Mouse (Mus musculus) intestine, embryonic 16.5 days (tissue): ENCODE data around the gene Ston2. TPM values are rescaled to one million over a fixed set of nuclear protein-coding genes. Genes with fewer than 3 reads are reported as not detected.
A peak's percentile ranks its signal among the peaks of the same experiment; 100 is the strongest.

Experiments used
- ATAC-seq: fragments of 200-750 bp; cut with Nextera tagmentation; 2 replicates; pipeline ENCODE4 v1.8.0; 2017; ENCODE audit warnings: moderate TSS enrichment, moderate library complexity
- H3K27ac ChIP-seq: fragments of 300-500 bp; sonication (generic); 2 replicates; pipeline ENCODE4 v1.5.1; 2014; ENCODE audit warnings: mild to moderate bottlenecking, low read length
- H3K27me3 ChIP-seq: fragments of 300-500 bp; sonication (generic); replicated peaks from 2 replicates; pipeline ENCODE4 v1.6.1; 2014; ENCODE audit warnings: low read length, control low read depth, mixed read lengths; ENCODE audit not compliant: control insufficient read depth, insufficient read depth
- H3K36me3 ChIP-seq: fragments of 300-500 bp; sonication (generic); 2 replicates; pipeline ENCODE4 v1.6.1; 2014; ENCODE audit warnings: low read length, control low read depth; ENCODE audit not compliant: control insufficient read depth, insufficient read depth
- H3K4me1 ChIP-seq: fragments of 300-500 bp; sonication (generic); 2 replicates; pipeline ENCODE4 v1.6.1; 2014; ENCODE audit warnings: low read length, control low read depth, mixed read lengths; ENCODE audit not compliant: control insufficient read depth, insufficient read depth
- H3K4me2 ChIP-seq: fragments of 300-500 bp; sonication (generic); 2 replicates; pipeline ENCODE4 v1.6.1; 2014; ENCODE audit warnings: low read depth, low read length, control low read depth
- H3K4me3 ChIP-seq: fragments of 300-500 bp; sonication (generic); 2 replicates; pipeline ENCODE4 v1.5.1; 2014; ENCODE audit warnings: mild to moderate bottlenecking, low read length
- H3K9ac ChIP-seq: fragments of 300-500 bp; sonication (generic); 2 replicates; pipeline ENCODE4 v1.6.1; 2014; ENCODE audit warnings: low read depth, low read length
- H3K9me3 ChIP-seq: fragments of 300-500 bp; sonication (generic); 2 replicates; pipeline ENCODE4 v1.6.1; 2016; ENCODE audit warnings: low read length, control low read depth; ENCODE audit not compliant: control insufficient read depth
- WGBS: fragments of 180-500 bp; shearing (Covaris S2); extraction: QIAGEN DNeasy Blood & Tissue Kit; methylation state at CpG from one replicate; pipeline ENCODE4 v1.1.7; 2014; 5-methylcytosine and 5-hydroxymethylcytosine counted together
- polyA plus RNA-seq: library from polyadenylated mRNA; unstranded; fragments of >200 nt; fragmentation: Nextera tagmentation; extraction: Ambion mirVana; gene quantifications from 2 replicates; pipeline ENCODE4 v1.2.1, GENCODE M21; 2015

Gene Ston2
- 4.9 and 5.2 TPM in 2 replicates for polyA plus RNA-seq

DNA sequence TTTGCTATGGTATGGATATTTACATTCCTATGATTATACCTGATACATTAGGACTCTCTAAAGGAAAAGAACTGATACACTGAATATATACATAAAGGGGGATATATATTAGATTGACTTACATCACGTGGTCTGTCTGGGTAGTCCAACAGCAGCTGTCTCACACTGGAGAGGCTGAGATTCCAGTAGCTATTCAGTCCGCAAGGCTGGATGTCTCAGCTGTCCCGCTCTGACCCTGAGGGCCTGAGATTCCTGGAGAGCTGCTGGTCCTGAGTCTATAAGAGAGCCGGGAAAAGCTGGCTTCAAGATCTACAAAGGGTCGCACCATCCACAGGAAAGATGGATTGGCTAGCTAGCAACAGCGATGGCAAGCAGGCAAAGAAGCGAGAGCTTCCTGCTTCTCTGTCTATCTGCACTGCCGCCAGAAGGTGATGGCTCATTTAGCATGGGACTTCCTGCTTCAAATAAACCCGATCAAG lies at the start of gene Ston2:
Gene Ston2, minus strand, starts transcription at position 429 of the 479 bp plus-strand sequence.
- no peak within 1 kb of the TSS for H3K27ac ChIP-seq
- H3K9me3 ChIP-seq, result no peaks in the 10 kb centered on the region
- ATAC-seq, result no peak
- WGBS, result 64% methylated on average over 9 of the region's 9 CpGs
- no peaks in the 10 kb centered on the region for H3K36me3 ChIP-seq
- no peak within 1 kb of the TSS for H3K9ac ChIP-seq
- H3K4me3 ChIP-seq, result no peak within 1 kb of the TSS
- peaks cover 7% of the 10 kb centered on the region; the same call in 1 of the 2 replicates for H3K4me1 ChIP-seq
- H3K4me2 ChIP-seq, result no peak within 1 kb of the TSS
- no peaks in the 10 kb centered on the region for H3K27me3 ChIP-seq

DNA sequence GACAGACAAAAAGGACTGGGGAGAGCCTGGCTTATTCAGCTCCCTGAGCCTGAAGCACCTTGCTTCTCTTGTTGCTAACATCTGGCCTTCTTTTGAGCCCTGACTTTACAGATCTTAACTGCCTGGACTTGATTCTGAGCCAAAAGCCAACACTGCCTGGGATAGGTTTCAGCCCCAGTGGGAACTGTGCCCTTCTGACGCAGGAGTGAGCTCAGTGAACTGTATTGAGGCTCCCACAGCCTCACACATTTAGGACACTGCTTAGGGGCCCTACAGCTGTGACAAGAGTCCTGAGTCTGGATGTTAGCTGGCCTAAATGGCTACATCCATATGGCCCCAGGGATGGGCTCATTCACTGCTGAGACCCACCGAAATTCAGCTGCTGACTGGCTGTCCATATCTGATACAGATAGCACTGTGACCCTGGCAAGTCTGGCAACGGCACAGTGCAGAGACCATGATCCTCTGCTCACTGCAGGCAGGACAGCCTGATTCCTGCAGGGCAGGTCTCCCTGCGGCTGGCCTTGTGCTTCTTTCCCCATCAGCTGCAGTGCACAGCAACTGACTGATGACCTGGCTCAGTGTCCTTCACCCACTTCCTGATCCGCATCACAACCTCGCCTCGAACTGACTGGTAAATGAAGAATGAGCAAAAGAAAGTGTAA lies 49.3 kb upstream of the Ston2 start:
- peak; percentile 29 for ATAC-seq

DNA sequence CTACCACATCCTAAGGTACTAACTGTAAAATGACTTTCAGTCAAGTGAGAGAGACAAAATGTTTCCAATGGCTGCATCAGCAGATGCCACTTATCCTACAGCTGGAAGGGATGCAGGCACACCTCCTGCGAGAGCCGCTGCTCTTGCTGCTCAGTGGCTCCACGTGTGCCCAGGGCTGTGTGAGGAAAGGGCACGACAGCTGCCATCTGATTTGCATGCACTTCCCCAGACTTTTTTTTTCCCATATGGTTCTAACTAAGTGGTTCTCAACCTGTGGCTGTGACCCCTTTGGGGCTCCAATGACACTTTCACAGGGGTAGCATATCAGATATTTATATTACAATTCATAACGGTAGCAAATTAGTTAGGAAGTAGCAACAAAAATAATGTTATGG lies 45.7 kb upstream of the Ston2 start:
- Histone ChIP-seq H3K36me3 (peaks cover 17% of the 10 kb centered on the region), H3K4me1 (peaks cover 8% of the 10 kb centered on the region), H3K27ac (peak overlapping the region; percentile 77), H3K9me3 (no peaks in the 10 kb centered on the region), H3K4me3 (no peak overlapping the region), H3K9ac (no peak overlapping the region), H3K27me3 (no peaks in the 10 kb centered on the region), H3K4me2 (no peak overlapping the region)
- ATAC-seq, result no peak
- 78% methylated on average over 5 of the region's 5 CpGs for WGBS

More for the DNA sequence above, 49.3 kb upstream of the Ston2 start:
- Histone ChIP-seq H3K9ac (no peak overlapping the region), H3K9me3 (no peaks in the 10 kb centered on the region), H3K27ac (peak overlapping the region; percentile 19; the same call in 1 of the 2 replicates), H3K4me1 (peaks cover 8% of the 10 kb centered on the region), H3K4me3 (no peak overlapping the region), H3K4me2 (no peak overlapping the region), H3K27me3 (no peaks in the 10 kb centered on the region), H3K36me3 (peaks cover 15% of the 10 kb centered on the region)
- WGBS, result 78% methylated on average over 7 of the region's 7 CpGs

DNA sequence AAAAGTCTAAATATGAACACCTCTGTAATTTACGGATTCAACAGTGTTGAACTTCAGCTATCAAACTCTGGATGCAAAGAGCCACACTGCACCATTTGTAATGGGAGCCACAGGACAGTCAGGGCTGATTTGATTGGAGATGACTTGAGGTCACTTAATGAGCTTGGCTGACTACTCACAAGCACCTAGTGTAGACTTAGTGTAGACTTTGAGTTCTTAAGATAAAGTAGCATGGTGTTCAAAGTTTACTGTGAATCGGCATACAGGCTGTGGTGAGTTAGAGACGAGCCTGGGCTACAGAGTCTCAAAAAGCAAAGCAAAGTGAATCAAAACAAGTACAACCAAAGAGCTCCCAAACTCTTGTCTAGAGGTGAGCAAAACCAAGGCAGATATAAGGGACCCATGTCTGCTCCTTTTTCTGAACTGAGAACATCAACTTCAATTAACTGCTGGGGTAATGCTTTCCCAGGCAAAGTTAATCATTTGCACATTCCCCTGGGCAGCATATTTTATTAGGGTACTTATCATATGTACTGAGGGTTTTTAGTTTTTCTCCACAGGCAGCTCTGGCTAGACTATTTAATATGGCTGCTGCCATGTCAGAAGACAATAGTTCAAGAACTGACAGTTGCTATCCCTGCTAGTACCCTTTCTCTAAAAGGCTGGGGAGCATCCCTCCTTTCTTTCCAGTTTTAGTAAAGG lies 45.2 kb upstream of the Ston2 start:
- Histone ChIP-seq H3K36me3 (peaks cover 14% of the 10 kb centered on the region), H3K4me3 (no peak overlapping the region), H3K4me2 (0 out of 2 replicates have a peak overlapping the region, but pooled peaks have one; percentile 16), H3K27me3 (no peaks in the 10 kb centered on the region), H3K9ac (no peak overlapping the region), H3K4me1 (peaks cover 8% of the 10 kb centered on the region), H3K27ac (peak overlapping the region; percentile 77), H3K9me3 (no peaks in the 10 kb centered on the region)
- 75% methylated on average over 3 of the region's 3 CpGs for WGBS
- peak; percentile 90 for ATAC-seq

DNA sequence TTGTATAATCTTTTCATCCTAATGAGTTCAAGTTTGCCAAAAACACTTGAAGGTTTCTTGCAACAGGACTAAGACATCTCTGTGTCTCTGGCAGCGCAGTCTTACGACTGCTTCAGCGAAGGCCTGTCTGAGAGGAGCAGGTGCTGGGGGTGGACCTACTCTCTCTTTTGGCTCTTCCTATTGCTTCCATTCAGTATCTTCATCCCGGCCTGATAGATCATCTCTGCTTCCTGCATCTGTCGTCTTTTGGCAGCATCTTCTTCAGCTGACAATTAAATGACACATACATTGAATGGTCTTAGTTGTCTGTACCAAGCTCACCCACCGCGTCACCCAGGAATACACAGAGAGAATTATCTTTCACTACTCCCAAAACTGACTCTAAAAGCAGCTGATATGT lies 43.2 kb upstream of the Ston2 start:
- no peak overlapping the region for H3K4me2 ChIP-seq
- no peak overlapping the region for H3K9ac ChIP-seq
- ATAC-seq, result no peak
- H3K9me3 ChIP-seq, result no peaks in the 10 kb centered on the region
- 89% methylated on average over 7 of the region's 7 CpGs for WGBS
- no peak overlapping the region for H3K27ac ChIP-seq
- peaks cover 3% of the 10 kb centered on the region for H3K4me1 ChIP-seq
- H3K36me3 ChIP-seq, result peaks cover 7% of the 10 kb centered on the region; the same call in 1 of the 2 replicates
- no peak overlapping the region for H3K4me3 ChIP-seq
- no peaks in the 10 kb centered on the region for H3K27me3 ChIP-seq

DNA sequence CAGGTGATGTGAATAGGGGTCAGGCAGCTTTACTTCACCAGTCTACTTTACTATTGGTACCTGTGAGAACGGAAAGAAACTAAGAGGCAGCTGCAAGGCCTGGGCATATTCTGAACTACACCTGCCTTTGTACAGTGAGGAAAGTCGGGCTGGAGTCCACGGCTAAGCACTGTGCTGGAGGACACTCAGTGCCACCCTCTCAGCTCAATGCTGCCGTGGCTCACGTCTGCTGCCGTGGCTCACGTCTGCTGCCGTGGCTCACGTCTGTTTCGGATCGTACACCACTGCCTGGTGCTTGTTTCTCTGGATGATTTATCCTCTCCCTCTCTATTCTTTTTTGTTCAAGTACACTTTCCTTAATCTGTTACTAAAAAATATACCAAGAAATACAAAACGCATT lies 32.3 kb upstream of the Ston2 start:
- no peaks in the 10 kb centered on the region for H3K9me3 ChIP-seq
- H3K36me3 ChIP-seq, result peaks cover 20% of the 10 kb centered on the region
- no peaks in the 10 kb centered on the region for H3K4me1 ChIP-seq
- no peaks in the 10 kb centered on the region for H3K27me3 ChIP-seq
- WGBS, result 92% methylated on average over 12 of the region's 12 CpGs
- no peak overlapping the region for H3K27ac ChIP-seq
- ATAC-seq, result no peak
- no peak overlapping the region for H3K4me3 ChIP-seq
- no peak overlapping the region for H3K4me2 ChIP-seq
- H3K9ac ChIP-seq, result no peak overlapping the region

DNA sequence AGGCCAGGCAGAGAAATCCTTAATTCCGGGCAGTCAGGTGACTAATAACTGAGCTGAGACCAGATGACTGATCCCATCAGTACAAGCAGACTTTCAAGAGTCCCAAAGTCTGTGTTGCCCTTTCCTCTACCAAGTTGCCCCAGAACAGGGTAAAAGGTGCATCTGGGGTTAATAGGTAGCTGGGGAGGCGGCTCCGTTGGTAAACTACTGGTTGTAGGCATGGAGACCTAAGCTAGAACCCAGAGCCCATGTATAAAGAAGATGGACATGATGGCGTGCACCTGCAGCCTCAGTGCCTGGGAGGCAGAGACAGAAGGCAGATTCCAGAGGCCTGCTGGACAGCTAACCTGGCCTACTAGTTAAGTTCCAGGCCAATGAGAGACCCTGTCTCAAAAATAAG lies 30.5 kb upstream of the Ston2 start:
- Histone ChIP-seq H3K4me2 (no peak overlapping the region), H3K36me3 (peaks cover 21% of the 10 kb centered on the region), H3K27ac (no peak overlapping the region), H3K4me3 (no peak overlapping the region), H3K4me1 (no peaks in the 10 kb centered on the region), H3K27me3 (no peaks in the 10 kb centered on the region), H3K9me3 (no peaks in the 10 kb centered on the region), H3K9ac (no peak overlapping the region)
- no peak for ATAC-seq
- WGBS, result 92% methylated on average over 4 of the region's 4 CpGs

DNA sequence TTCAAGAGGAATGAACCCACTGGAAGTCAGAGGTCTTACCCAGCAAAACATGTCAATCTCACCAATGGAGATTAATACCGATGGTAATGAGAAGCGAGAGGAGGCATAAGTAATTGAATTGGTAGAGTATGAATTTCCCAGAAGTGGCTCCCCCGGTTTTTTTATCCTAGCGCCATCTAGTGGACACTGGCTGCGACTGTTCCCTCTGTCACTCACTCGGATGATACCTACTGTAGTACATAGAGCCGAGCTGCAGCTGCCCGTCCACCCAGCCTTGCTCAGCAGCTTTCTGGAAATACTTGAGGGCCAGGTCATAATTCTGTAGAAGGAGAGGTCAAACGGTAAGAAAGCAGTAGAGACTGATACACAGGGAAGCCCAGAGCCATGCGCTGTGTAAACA lies 27.8 kb upstream of the Ston2 start:
- no peaks in the 10 kb centered on the region for H3K4me1 ChIP-seq
- H3K27me3 ChIP-seq, result no peaks in the 10 kb centered on the region
- no peak overlapping the region for H3K9ac ChIP-seq
- H3K9me3 ChIP-seq, result no peaks in the 10 kb centered on the region
- peak; percentile 81 for ATAC-seq
- 32% methylated on average over 10 of the region's 10 CpGs for WGBS
- no peak overlapping the region for H3K27ac ChIP-seq
- peaks cover 12% of the 10 kb centered on the region for H3K36me3 ChIP-seq
- H3K4me3 ChIP-seq, result no peak overlapping the region
- H3K4me2 ChIP-seq, result no peak overlapping the region

DNA sequence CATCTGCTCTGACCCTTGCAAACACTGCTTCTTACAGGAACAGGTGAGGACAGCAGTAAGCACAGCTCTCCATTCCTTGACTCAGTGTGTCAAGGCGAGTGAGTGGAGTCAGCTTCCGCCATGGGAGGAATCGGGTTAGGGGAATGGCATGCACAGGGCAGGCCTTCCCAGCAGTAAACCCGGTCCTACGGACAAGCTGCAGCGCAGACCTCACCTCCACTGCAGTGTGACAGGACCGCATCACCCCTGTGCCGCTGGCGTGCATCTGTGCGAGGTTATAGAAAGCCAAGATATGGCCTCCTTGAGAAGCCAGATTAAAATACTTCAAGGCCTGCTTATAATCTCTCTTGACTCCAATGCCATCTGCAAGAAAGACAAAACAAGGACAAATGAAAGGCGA lies 27.4 kb upstream of the Ston2 start:
- Histone ChIP-seq H3K9ac (no peak overlapping the region), H3K36me3 (peaks cover 12% of the 10 kb centered on the region), H3K27ac (no peak overlapping the region), H3K4me1 (no peaks in the 10 kb centered on the region), H3K9me3 (no peaks in the 10 kb centered on the region), H3K4me3 (no peak overlapping the region), H3K27me3 (no peaks in the 10 kb centered on the region), H3K4me2 (no peak overlapping the region)
- ATAC-seq, result no peak
- WGBS, result 96% methylated on average over 11 of the region's 11 CpGs
